Mouse (Mus musculus) E14TG2a.4 (cell line): ENCODE results near the gene Mrps12.

Source experiments
- CTCF ChIP-seq: conservative IDR thresholded peaks from 2 replicates; pipeline ENCODE4 v1.5.1; 2014; ENCODE audit warnings: low read length
- NANOG ChIP-seq: IDR thresholded peaks from 2 replicates; pipeline ENCODE4 v1.6.1; 2014; ENCODE audit warnings: borderline replicate concordance, low read length, mixed read lengths
- POU5F1 ChIP-seq: IDR thresholded peaks from 2 replicates; pipeline ENCODE4 v1.6.1; 2014; ENCODE audit warnings: low read length, borderline replicate concordance

- TF ChIP-seq CTCF (no peak), NANOG (no peak), POU5F1 (no peak)
Observed at GRCm38 (mm10) chr7:28694423-28694822, 47.2 kb downstream of the Mrps12 start.
